Mouse (Mus musculus) A20 (cell line): ENCODE results near the gene Rcan2.

Experiments used
- DNase-seq: peaks from one replicate; pipeline ENCODE4 v3.0.0-alpha.2; 2011; ENCODE audit warnings: low read depth, low spot score

Gene Rcan2

DNA sequence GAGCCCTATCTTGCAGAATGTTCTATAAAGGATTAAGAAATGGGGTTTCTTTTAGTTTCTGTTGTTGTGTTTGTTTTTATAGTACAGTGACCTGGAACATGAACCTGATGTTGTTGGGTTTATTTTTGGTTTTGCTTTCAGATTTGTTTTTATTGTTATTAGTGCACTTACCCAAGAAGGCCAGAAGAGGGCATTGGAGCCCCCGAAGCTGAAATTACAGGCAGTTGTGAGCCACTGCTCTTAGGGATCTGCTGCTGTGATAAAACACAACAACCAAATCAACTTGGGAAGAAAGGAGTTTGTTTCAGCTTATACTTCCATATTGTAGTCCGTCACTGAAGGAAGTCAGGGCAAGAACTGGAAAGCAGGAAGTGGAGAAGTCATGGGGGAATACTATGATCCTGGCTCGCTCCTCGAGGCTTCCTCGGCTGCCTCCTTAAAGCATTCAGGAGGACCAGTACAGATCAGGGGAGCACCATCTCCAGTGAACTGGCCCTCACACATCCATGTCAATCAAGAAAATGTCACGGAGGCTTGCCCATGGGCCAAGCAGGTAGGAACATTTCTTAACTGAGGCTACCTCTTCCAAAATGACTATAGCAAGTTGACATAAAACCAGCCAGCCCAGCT, 275.0 kb downstream of the Rcan2 start:
- peak; percentile 65 for DNase-seq

DNA sequence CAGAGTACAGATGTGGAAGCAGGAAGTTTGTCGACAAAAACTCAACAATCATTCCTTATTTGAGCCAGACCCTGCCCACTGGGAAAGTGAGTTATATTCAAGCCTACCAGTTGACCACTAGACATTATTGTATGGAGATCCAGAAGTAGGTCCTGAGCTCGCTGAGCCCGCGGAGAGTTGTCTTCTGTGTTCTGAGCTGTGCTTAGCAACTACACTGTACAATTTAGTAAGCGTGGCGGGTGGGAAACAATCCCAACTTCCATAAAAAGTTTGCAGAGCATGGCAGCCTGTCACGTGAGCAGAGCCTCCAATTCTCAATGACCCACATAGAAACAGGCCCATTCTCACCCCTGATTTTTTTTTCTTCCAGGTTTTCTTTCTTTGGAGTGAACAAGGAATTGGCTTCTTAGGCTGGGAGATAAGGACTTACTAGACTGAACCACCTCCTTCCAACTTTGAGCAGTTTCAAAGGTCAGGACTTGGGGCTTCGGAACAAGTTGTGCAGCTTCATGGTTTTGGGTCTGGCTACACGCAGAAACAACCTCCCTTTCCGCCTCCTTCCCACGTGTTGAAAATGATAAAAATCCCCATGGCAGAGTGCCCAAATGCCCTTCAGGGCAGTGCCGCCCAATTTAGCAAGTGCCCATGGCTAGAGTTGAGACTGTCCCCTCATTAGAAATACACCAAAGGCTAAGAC, 276.1 kb downstream of the Rcan2 start:
- DNase-seq: no peak

DNA sequence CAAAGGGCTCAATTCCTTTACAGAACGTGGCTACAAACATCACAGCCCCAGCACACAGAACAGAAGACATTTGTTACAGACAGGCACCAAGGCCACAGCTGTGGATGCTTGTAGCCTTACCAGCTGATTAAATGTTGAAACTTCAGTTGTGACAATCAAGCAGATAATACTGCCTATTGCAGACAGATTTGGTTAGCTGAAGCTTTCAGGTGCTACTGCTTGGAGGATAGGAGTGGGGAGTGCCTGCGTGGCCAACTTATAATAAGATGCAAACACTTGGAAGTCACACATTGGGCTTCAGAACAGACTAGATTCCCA, 276.7 kb downstream of the Rcan2 start:
- no peak for DNase-seq

DNA sequence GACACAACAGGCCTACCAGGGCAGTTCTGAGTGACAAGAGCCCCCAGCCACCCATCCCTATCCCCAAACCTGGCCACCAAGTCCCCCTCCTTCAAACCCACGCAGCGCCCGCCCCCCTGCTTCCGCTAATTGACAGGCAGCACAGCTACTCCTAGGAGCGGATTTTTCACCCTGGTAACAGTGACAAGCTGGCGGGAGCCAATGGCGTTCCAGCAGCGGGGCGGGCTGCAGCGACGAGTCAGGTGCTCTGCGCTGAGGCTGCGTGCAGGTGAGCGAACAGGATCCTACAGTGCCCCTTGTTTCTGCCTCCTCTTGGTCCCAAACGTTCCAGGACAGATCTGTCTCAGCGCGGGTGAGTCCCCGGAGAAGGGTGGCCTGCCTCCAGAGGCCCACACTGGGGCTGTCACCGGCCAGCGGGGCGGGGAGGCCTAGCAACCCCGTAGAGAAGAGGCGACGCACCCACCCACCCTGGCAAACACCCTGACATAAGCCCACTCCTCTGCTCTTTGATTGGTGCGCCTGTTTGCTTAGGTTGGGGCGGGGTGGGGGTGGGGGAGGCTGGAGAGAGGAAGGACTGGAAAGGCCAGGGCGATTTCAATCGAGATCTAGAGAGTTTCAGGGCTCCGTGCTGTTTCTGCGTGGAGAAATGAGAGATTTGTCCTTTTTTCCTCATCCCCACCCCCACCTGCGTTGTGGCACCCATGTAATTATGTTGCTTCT, 277.6 kb downstream of the Rcan2 start, which contains the start of gene Enpp5:
Gene Enpp5 (plus strand): TSS at position 183 of the 720 bp plus-strand sequence.
- peak; percentile 82 for DNase-seq

DNA sequence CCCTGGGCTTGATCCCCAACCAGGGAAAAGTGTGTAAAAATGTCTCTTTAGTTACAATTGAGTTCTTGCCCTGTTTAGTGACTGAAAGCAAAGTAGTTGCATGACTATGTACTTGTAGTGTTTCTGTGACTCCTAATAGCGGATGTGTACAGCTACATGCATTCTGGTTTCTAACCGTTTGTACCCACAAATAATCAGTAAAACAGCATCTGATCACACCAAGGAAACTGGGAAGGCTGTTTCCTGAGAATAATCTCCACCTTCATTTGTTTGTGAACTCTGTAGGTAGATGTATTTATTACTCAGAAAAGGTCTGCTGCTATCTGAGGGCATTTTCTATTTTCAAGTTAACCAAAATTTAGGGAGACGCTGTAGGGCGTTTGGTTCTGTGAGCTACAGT, 282.0 kb downstream of the Rcan2 start:
- DNase-seq: no peak

DNA sequence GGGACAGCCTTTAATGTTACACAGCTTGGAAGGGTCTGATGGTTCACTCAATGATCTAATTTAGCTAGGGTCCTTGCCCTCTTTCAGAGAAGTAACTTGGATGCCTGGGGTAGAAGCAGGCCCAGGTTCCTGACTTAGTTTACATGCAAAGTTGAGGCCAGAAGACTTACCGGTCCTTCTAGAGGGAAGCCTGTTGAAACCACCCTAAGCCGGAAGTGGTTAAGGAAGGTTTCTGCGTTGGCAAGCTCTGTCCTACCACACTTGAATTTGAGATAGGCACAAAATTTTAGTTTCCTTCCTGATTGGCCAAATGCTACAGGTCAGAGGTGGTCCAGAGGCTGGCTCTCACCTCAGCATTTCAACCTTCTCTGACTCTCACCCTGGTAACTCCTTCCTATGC, 287.1 kb downstream of the Rcan2 start:
- DNase-seq: no peak
